Mouse (Mus musculus): ENCODE data around the gene Washc4.

GRCm38 (mm10) chr10:83645716-83645990 is 102.1 kb downstream of the Washc4 start:
- TF ChIP-seq POLR2A (IDR thresholded peaks at IDR 0.05; ENCODE audit: insufficient read depth, low read depth, low read length) (no peak), CTCF (IDR thresholded peaks at IDR 0.05; ENCODE audit: insufficient read depth, low read depth, low read length) (no peak)
